ENCODE assay signal across 9 mouse cellular contexts in genomic region chr17:65961606-65962136, GRCm38 (mm10). TPM values are rescaled to one million over a fixed set of nuclear protein-coding genes. Genes with fewer than 3 reads are reported as not detected.
DNase-seq lines count a peak whose midpoint lies in the region; ATAC-seq and TF ChIP-seq lines count a peak whose summit lies in the region.
"Had no signal": no experiment of that assay in that cellular context is flagged by ENCODE, and none has a peak within 500 bp of the region (broad histone marks: within the 10 kb centered on the region; RNA-seq: fewer than 3 reads in every experiment).

No protein-coding gene starts in this region.

- H3K4me1 ChIP-seq in heart, embryonic 14.5 days (ENCODE audit: control insufficient read depth in 2 of 2, insufficient read depth in 2 of 2, low read length in 2 of 2): peaks cover 3 to 6% of the 10 kb centered on the region in 2 experiments; a peak in 2 of 4 replicates
- peaks cover 2% of the 10 kb centered on the region; the same call in 1 of the 2 replicates for H3K4me1 ChIP-seq in liver, postnatal 0 days (ENCODE audit: insufficient read depth)

- H3K9ac ChIP-seq in heart, embryonic 14.5 days (ENCODE audit: low read length): no peak overlapping the region
- H3K9ac ChIP-seq in liver, postnatal 0 days (replicated peaks): no peak overlapping the region

- no peak for DNase-seq in heart, postnatal 10 days
- peak; percentile 46 to 59 for DNase-seq in B cell, adult 2 months
- peak; percentile 74 for DNase-seq in brain, adult 2 months (ENCODE audit: low read depth, low spot score)
- no peak for DNase-seq in liver, postnatal 0 days
- no peak for DNase-seq in adrenal gland, postnatal 36 days
- no peak for DNase-seq in adrenal gland, postnatal 4 days (ENCODE audit: low spot score in 2 of 2)
- no peak for DNase-seq in left cerebral cortex, postnatal 36 days (ENCODE audit: low spot score in 2 of 2)
- DNase-seq: right cerebral cortex, adult 18-20 months had no signal

- no peak for TF ChIP-seq EP300 in liver, postnatal 0 days (IDR thresholded peaks at IDR 0.05; ENCODE audit: low read depth)

- H3K4me3 ChIP-seq in heart, embryonic 14.5 days (ENCODE audit: control insufficient read depth in 1 of 2, insufficient read depth in 1 of 2, low read depth in 1 of 2, low read length in 2 of 2): no peak overlapping the region
- H3K4me3 ChIP-seq in liver, postnatal 0 days (ENCODE audit: low read depth, low read length): no peak overlapping the region

- ATAC-seq in heart, embryonic 14.5 days (ENCODE audit: insufficient number of reproducible peaks, insufficient read depth, low FRiP score, low read depth): peak; percentile 61
- ATAC-seq in liver, postnatal 0 days: peak; percentile 81

- TF ChIP-seq CTCF in liver, postnatal 0 days (IDR thresholded peaks at IDR 0.05; ENCODE audit: low read depth): no peak

- H3K9me3 ChIP-seq in heart, embryonic 14.5 days (ENCODE audit: control insufficient read depth, low read length): no peaks in the 10 kb centered on the region
- no peaks in the 10 kb centered on the region for H3K9me3 ChIP-seq in liver, postnatal 0 days (ENCODE audit: low read length)

- H3K36me3 ChIP-seq in heart, embryonic 14.5 days (ENCODE audit: control insufficient read depth, insufficient read depth, low read length): no peaks in the 10 kb centered on the region
- H3K36me3 ChIP-seq in liver, postnatal 0 days (replicated peaks; ENCODE audit: insufficient read depth, low read length): no peaks in the 10 kb centered on the region; the same call in 1 of the 2 replicates

- no peaks in the 10 kb centered on the region for H3K27me3 ChIP-seq in heart, embryonic 14.5 days (ENCODE audit: control insufficient read depth, insufficient read depth, low read length)
- no peaks in the 10 kb centered on the region for H3K27me3 ChIP-seq in liver, postnatal 0 days (ENCODE audit: insufficient read depth, low read length)

- 81% methylated on average over 2 of the region's 2 CpGs for WGBS in heart, embryonic 14.5 days
- 76% methylated on average over 2 of the region's 2 CpGs for WGBS in liver, postnatal 0 days (ENCODE audit: insufficient replicate concordance)

- no peak overlapping the region for H3K27ac ChIP-seq in heart, embryonic 14.5 days (replicated peaks in 1 of 2; ENCODE audit: control insufficient read depth in 1 of 2, insufficient read depth in 1 of 2, low read depth in 2 of 2, low read length in 2 of 2)
- no peak overlapping the region for H3K27ac ChIP-seq in liver, postnatal 0 days (ENCODE audit: low read depth)

- intact Hi-C loops in heart, postnatal 10 days (cut with DNase I): no loop called here
- intact Hi-C loops in left cerebral cortex, postnatal 36 days (cut with DNase I): no loop called here

- no peak overlapping the region for H3K4me2 ChIP-seq in heart, embryonic 14.5 days (ENCODE audit: low read length)
- H3K4me2 ChIP-seq in liver, postnatal 0 days (ENCODE audit: low read depth, low read length): no peak overlapping the region

RNA-seq across cellular contexts. Expression of gene Twsg1, which starts 10.6 kb away (rescaled TPM):
- 119 and 121 TPM in 2 replicates for polyA plus RNA-seq in heart, embryonic 14.5 days (2014; fragmentation: Nextera tagmentation; extraction: Ambion mirVana)
- 10 to 100 TPM; 67.5 to 71.5 TPM for total RNA-seq in heart, postnatal 10 days (2021)
- polyA plus RNA-seq in liver, postnatal 0 days (2015; fragmentation: Nextera tagmentation; extraction: Ambion mirVana): 16.8 and 19.4 TPM in 2 replicates
- 100 to 1,000 TPM; 111 to 124 TPM for total RNA-seq in adrenal gland, postnatal 36 days (2021)
- 100 to 1,000 TPM; 114 to 117 TPM for total RNA-seq in adrenal gland, postnatal 4 days (2021)
- 10 to 100 TPM; 23.4 to 24.5 TPM for total RNA-seq in left cerebral cortex, postnatal 36 days (2021)

Comparison
In these comparisons a context has a peak if more than half of its experiments do, and no peak if none do; other contexts are left out.
1. DNase-seq: peak in B cell, adult 2 months (2 of 2) and brain, adult 2 months (single experiment); none in heart, postnatal 10 days (0 of 2), liver, postnatal 0 days (single experiment), adrenal gland, postnatal 36 days (0 of 2), adrenal gland, postnatal 4 days (0 of 2) and left cerebral cortex, postnatal 36 days (0 of 2).